Mouse (Mus musculus) layer of hippocampus, postnatal 36 days (tissue): ENCODE measurements around the gene Inpp5a. TPM values are rescaled to one million over a fixed set of nuclear protein-coding genes. Genes with fewer than 3 reads are reported as not detected.
"Not testable (repeated sequence)": the region's sequence is repeated elsewhere in the genome, so short reads cannot be mapped to it uniquely, and the experiment has no call there.

Experiments
- DNase-seq, 2 experiments: peaks; one replicate each; pipeline ENCODE4 v3.0.0; 2022
- total RNA-seq, 2 experiments: library from RNA; stranded (reverse); gene quantifications; 2 replicates each; pipeline ENCODE4 v1.2.3; 2021

The Inpp5a gene
- total RNA-seq, 2 experiments from 2014 or later, result 38.7 to 42.9 TPM

GRCm38 (mm10) chr7:139400926-139401325 lies 12.0 kb downstream of the Inpp5a start:
- no peak for DNase-seq

GRCm38 (mm10) chr7:139401791-139402190 lies 12.9 kb downstream of the Inpp5a start:
- DNase-seq, result no peak

GRCm38 (mm10) chr7:139402721-139403120 lies 13.8 kb downstream of the Inpp5a start:
- no peak for DNase-seq

- no peak for DNase-seq
Observed at GRCm38 (mm10) chr7:139406581-139406980, 17.7 kb downstream of the Inpp5a start.

- DNase-seq, result no peak
Observed at GRCm38 (mm10) chr7:139407966-139408365, 19.1 kb downstream of the Inpp5a start.

- no peak for DNase-seq
Observed at GRCm38 (mm10) chr7:139409903-139410302, 21.0 kb downstream of the Inpp5a start.

- DNase-seq, result no peak
Observed at GRCm38 (mm10) chr7:139412223-139412950, 23.5 kb downstream of the Inpp5a start.

GRCm38 (mm10) chr7:139413400-139413799 lies 24.5 kb downstream of the Inpp5a start:
- no peak for DNase-seq

- no peak for DNase-seq
Observed at GRCm38 (mm10) chr7:139415616-139416225, 26.8 kb downstream of the Inpp5a start.

- no peak for DNase-seq
Observed at GRCm38 (mm10) chr7:139418371-139418770, 29.5 kb downstream of the Inpp5a start.

GRCm38 (mm10) chr7:139422827-139423226 lies 33.9 kb downstream of the Inpp5a start:
- no peak for DNase-seq

GRCm38 (mm10) chr7:139434095-139434830 lies 45.4 kb downstream of the Inpp5a start:
- DNase-seq, result no peak

GRCm38 (mm10) chr7:139434931-139435330 lies 46.0 kb downstream of the Inpp5a start:
- not testable (repeated sequence) for DNase-seq

- no peak for DNase-seq
Observed at GRCm38 (mm10) chr7:139435749-139436148, 46.8 kb downstream of the Inpp5a start.

GRCm38 (mm10) chr7:139436951-139437350 lies 48.0 kb downstream of the Inpp5a start:
- DNase-seq, result no peak

GRCm38 (mm10) chr7:139437471-139437870 lies 48.6 kb downstream of the Inpp5a start:
- no peak for DNase-seq

- no peak for DNase-seq
Observed at GRCm38 (mm10) chr7:139437926-139438600, 49.2 kb downstream of the Inpp5a start.

- DNase-seq, result no peak
Observed at GRCm38 (mm10) chr7:139438601-139438945, 49.7 kb downstream of the Inpp5a start.

- no peak for DNase-seq
Observed at GRCm38 (mm10) chr7:139439031-139439430, 50.1 kb downstream of the Inpp5a start.

- DNase-seq, result no peak
Observed at GRCm38 (mm10) chr7:139439922-139440895, 51.3 kb downstream of the Inpp5a start.

GRCm38 (mm10) chr7:139441022-139441421 lies 52.1 kb downstream of the Inpp5a start:
- no peak for DNase-seq

GRCm38 (mm10) chr7:139441761-139442211 lies 52.9 kb downstream of the Inpp5a start:
- no peak for DNase-seq
